Mouse (Mus musculus): ENCODE data around the gene C1ra. TPM values are rescaled to one million over a fixed set of nuclear protein-coding genes. Genes with fewer than 3 reads are reported as not detected.
"Not testable (repeated sequence)": the region's sequence is repeated elsewhere in the genome, so short reads cannot be mapped to it uniquely, and the experiment has no call there.

The C1ra gene
- polyA plus RNA-seq, 1 experiment from 2014 or later, result 0.08 TPM

DNA sequence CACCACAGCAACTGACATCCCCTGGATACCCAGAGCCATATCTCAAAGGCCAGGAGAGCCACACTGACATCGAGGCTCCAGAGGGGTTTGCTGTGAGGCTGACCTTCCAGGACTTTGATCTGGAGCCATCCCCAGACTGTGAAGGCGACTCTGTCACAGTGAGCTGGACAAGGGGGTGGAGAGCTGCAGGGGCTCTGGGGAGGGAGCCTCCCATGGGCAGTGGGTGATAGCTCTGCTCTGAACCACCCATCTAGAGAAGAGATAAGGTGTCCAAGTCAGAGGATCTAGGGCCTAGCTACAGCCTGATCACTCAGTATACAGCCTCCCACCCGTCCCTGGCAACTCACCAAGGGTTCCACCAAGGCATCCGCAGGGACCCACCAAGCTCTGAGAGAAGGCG is 18.3 kb upstream of the C1ra start:
- no peaks in the 10 kb centered on the region for H3K36me3 ChIP-seq (ENCODE audit: control insufficient read depth, insufficient read depth, low read length)
- no peak overlapping the region for H3K9ac ChIP-seq (ENCODE audit: low read length)
- WGBS, result 86% methylated on average over 5 of the region's 5 CpGs
- no peaks in the 10 kb centered on the region for H3K4me1 ChIP-seq (replicated peaks; ENCODE audit: control insufficient read depth, insufficient read depth, low read length)
- H3K27me3 ChIP-seq (ENCODE audit: control insufficient read depth, insufficient read depth, low read length), result no peaks in the 10 kb centered on the region
- no peak overlapping the region for H3K27ac ChIP-seq (ENCODE audit: low read depth, low read length)
- no peak overlapping the region for H3K4me3 ChIP-seq (ENCODE audit: low read depth, low read length)
- ATAC-seq (replicated peaks; ENCODE audit: low FRiP score) (no peak; the same call in 1 of the 2 replicates), DNase-seq (ENCODE audit: low spot score) (no peak)
- H3K9me3 ChIP-seq (ENCODE audit: control insufficient read depth, low read length), result no peaks in the 10 kb centered on the region
- H3K4me2 ChIP-seq (ENCODE audit: low read depth, low read length, severe bottlenecking), result no peak overlapping the region

GRCm38 (mm10) chr6:124496054-124496453 is 16.2 kb upstream of the C1ra start:
- Histone ChIP-seq H3K9ac (ENCODE audit: low read length) (no peak overlapping the region), H3K4me2 (ENCODE audit: low read depth, low read length, severe bottlenecking) (no peak overlapping the region), H3K27me3 (ENCODE audit: control insufficient read depth, insufficient read depth, low read length) (no peaks in the 10 kb centered on the region), H3K36me3 (ENCODE audit: control insufficient read depth, insufficient read depth, low read length) (no peaks in the 10 kb centered on the region), H3K4me3 (ENCODE audit: low read depth, low read length) (no peak overlapping the region), H3K4me1 (replicated peaks; ENCODE audit: control insufficient read depth, insufficient read depth, low read length) (no peaks in the 10 kb centered on the region), H3K9me3 (ENCODE audit: control insufficient read depth, low read length) (no peaks in the 10 kb centered on the region), H3K27ac (ENCODE audit: low read depth, low read length) (no peak overlapping the region)
- DNase-seq (ENCODE audit: low spot score), result no peak
- no peak for ATAC-seq (replicated peaks; ENCODE audit: low FRiP score)
- WGBS, result 92% methylated on average over 5 of the region's 5 CpGs

DNA sequence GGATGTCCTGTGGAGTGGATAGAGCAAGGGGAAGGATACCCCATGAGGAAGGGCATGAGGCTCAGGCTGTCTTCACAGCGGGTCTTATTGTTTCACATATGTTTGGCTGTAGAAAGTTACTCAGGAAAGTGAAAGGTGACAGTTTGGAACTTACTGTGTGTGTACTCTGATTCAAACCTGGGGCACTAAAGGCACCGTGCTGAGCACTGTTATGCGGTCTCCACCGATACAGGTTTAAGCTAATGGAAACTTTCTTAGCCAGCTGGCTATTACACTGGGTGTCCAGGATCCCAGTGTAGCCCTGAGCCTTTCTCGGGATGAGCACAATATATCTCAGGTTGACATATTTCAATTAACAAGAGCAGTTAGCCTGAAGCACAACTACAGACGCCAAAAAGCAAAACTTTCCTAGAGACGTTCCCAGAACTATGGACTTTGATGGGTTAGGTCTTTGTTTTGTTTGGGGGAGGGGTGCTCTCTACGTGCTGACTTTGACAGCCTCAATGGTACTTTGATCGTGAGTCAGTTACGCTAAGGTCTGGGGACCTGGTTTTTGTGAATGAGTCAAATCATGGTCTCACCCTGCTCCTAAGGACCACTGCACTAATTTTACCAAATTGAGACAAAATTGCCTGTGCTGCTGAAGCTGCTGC is 12.2 kb upstream of the C1ra start:
- Histone ChIP-seq H3K4me2 (ENCODE audit: low read depth, low read length, severe bottlenecking) (no peak overlapping the region), H3K27ac (ENCODE audit: low read depth, low read length) (no peak overlapping the region), H3K36me3 (ENCODE audit: control insufficient read depth, insufficient read depth, low read length) (no peaks in the 10 kb centered on the region), H3K9me3 (ENCODE audit: control insufficient read depth, low read length) (no peaks in the 10 kb centered on the region), H3K4me3 (ENCODE audit: low read depth, low read length) (no peak overlapping the region), H3K4me1 (replicated peaks; ENCODE audit: control insufficient read depth, insufficient read depth, low read length) (no peaks in the 10 kb centered on the region), H3K27me3 (ENCODE audit: control insufficient read depth, insufficient read depth, low read length) (no peaks in the 10 kb centered on the region), H3K9ac (ENCODE audit: low read length) (no peak overlapping the region)
- DNase-seq (ENCODE audit: low spot score) (no peak), ATAC-seq (replicated peaks; ENCODE audit: low FRiP score) (no peak)
- 46% methylated on average over 10 of the region's 10 CpGs for WGBS

- H3K27ac ChIP-seq (ENCODE audit: low read depth, low read length), result no peak overlapping the region
- no peaks in the 10 kb centered on the region for H3K36me3 ChIP-seq (ENCODE audit: control insufficient read depth, insufficient read depth, low read length)
- H3K4me1 ChIP-seq (replicated peaks; ENCODE audit: control insufficient read depth, insufficient read depth, low read length), result no peaks in the 10 kb centered on the region
- H3K9me3 ChIP-seq (ENCODE audit: control insufficient read depth, low read length), result no peaks in the 10 kb centered on the region
- H3K4me3 ChIP-seq (ENCODE audit: low read depth, low read length), result no peak overlapping the region
- no peaks in the 10 kb centered on the region for H3K27me3 ChIP-seq (ENCODE audit: control insufficient read depth, insufficient read depth, low read length)
- ATAC-seq (replicated peaks; ENCODE audit: low FRiP score) (no peak), DNase-seq (ENCODE audit: low spot score) (no peak)
- H3K4me2 ChIP-seq (ENCODE audit: low read depth, low read length, severe bottlenecking), result no peak overlapping the region
- 89% methylated on average over 4 of the region's 4 CpGs for WGBS
- no peak overlapping the region for H3K9ac ChIP-seq (ENCODE audit: low read length)
These were observed 10.7 kb upstream of the C1ra start for GRCm38 (mm10) chr6:124501473-124501872.

DNA sequence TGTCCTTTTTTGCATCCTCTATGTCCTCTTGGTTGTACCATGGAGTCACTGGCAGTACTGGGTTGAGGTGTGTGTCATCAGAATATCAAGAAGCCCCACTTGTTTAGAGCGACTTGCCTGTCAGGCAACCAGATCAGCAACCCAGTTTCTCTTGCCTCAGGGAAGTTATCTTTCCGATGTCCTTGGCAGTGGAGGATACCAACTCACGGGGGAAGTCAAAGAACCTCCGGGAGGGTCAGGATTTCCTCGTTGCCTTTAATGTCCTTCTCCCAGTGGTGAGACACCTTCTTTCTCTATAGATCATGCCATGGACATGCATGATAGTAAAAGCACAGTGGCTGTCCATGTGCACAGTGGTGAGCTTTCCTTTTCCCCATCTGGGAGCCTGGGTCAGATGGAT is 10.2 kb upstream of the C1ra start:
- Histone ChIP-seq H3K4me2 (ENCODE audit: low read depth, low read length, severe bottlenecking) (no peak overlapping the region), H3K36me3 (ENCODE audit: control insufficient read depth, insufficient read depth, low read length) (no peaks in the 10 kb centered on the region), H3K4me1 (replicated peaks; ENCODE audit: control insufficient read depth, insufficient read depth, low read length) (no peaks in the 10 kb centered on the region), H3K27me3 (ENCODE audit: control insufficient read depth, insufficient read depth, low read length) (no peaks in the 10 kb centered on the region), H3K9me3 (ENCODE audit: control insufficient read depth, low read length) (no peaks in the 10 kb centered on the region), H3K27ac (ENCODE audit: low read depth, low read length) (no peak overlapping the region), H3K4me3 (ENCODE audit: low read depth, low read length) (no peak overlapping the region), H3K9ac (ENCODE audit: low read length) (no peak overlapping the region)
- WGBS, result 88% methylated on average over 5 of the region's 5 CpGs
- ATAC-seq (replicated peaks; ENCODE audit: low FRiP score) (no peak), DNase-seq (ENCODE audit: low spot score) (no peak)

GRCm38 (mm10) chr6:124505028-124505427 is 7.2 kb upstream of the C1ra start:
- no peaks in the 10 kb centered on the region for H3K27me3 ChIP-seq (ENCODE audit: control insufficient read depth, insufficient read depth, low read length)
- no peaks in the 10 kb centered on the region for H3K9me3 ChIP-seq (ENCODE audit: control insufficient read depth, low read length)
- no peak overlapping the region for H3K4me2 ChIP-seq (ENCODE audit: low read depth, low read length, severe bottlenecking)
- H3K36me3 ChIP-seq (ENCODE audit: control insufficient read depth, insufficient read depth, low read length), result no peaks in the 10 kb centered on the region
- no peak overlapping the region for H3K27ac ChIP-seq (ENCODE audit: low read depth, low read length)
- no peak for ATAC-seq (replicated peaks; ENCODE audit: low FRiP score)
- no peak for DNase-seq (ENCODE audit: low spot score)
- no peak overlapping the region for H3K4me3 ChIP-seq (ENCODE audit: low read depth, low read length)
- no peaks in the 10 kb centered on the region for H3K4me1 ChIP-seq (replicated peaks; ENCODE audit: control insufficient read depth, insufficient read depth, low read length)
- 84% methylated on average over 4 of the region's 4 CpGs for WGBS
- H3K9ac ChIP-seq (ENCODE audit: low read length), result no peak overlapping the region

DNA sequence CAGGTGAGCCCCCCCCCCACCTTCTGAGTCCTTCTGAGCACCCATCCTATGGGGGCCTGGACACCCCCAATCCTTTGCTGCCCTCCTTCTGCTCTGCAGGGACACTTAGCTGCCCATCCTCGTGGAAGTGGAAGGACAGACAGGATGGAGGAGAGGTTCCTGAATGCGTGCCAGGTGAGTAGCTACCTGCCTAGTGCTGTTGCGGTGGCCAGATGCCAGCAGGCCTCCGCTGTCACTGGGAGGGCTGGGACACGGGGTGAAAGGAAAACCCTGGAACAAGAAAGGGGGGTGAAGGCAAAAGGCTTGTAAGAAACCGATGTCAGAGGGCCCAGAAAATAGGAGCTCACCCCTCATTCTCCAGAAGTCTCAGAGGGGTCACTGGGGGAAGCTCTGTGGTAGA is 5.2 kb upstream of the C1ra start:
- Histone ChIP-seq H3K4me2 (ENCODE audit: low read depth, low read length, severe bottlenecking) (no peak overlapping the region), H3K36me3 (ENCODE audit: control insufficient read depth, insufficient read depth, low read length) (no peaks in the 10 kb centered on the region), H3K9ac (ENCODE audit: low read length) (no peak overlapping the region), H3K4me1 (replicated peaks; ENCODE audit: control insufficient read depth, insufficient read depth, low read length) (no peaks in the 10 kb centered on the region), H3K27ac (ENCODE audit: low read depth, low read length) (no peak overlapping the region), H3K27me3 (ENCODE audit: control insufficient read depth, insufficient read depth, low read length) (no peaks in the 10 kb centered on the region), H3K9me3 (ENCODE audit: control insufficient read depth, low read length) (no peaks in the 10 kb centered on the region), H3K4me3 (ENCODE audit: low read depth, low read length) (no peak overlapping the region)
- WGBS, result 80% methylated on average over 6 of the region's 6 CpGs
- DNase-seq (ENCODE audit: low spot score) (no peak), ATAC-seq (replicated peaks; ENCODE audit: low FRiP score) (no peak)

GRCm38 (mm10) chr6:124508292-124508691 is 3.9 kb upstream of the C1ra start:
- Histone ChIP-seq H3K27ac (ENCODE audit: low read depth, low read length) (no peak overlapping the region), H3K4me1 (replicated peaks; ENCODE audit: control insufficient read depth, insufficient read depth, low read length) (no peaks in the 10 kb centered on the region), H3K4me2 (ENCODE audit: low read depth, low read length, severe bottlenecking) (no peak overlapping the region), H3K36me3 (ENCODE audit: control insufficient read depth, insufficient read depth, low read length) (no peaks in the 10 kb centered on the region), H3K4me3 (ENCODE audit: low read depth, low read length) (no peak overlapping the region), H3K9ac (ENCODE audit: low read length) (no peak overlapping the region), H3K27me3 (ENCODE audit: control insufficient read depth, insufficient read depth, low read length) (no peaks in the 10 kb centered on the region), H3K9me3 (ENCODE audit: control insufficient read depth, low read length) (no peaks in the 10 kb centered on the region)
- DNase-seq (ENCODE audit: low spot score) (no peak), ATAC-seq (replicated peaks; ENCODE audit: low FRiP score) (no peak)
- 86% methylated on average over 10 of the region's 10 CpGs for WGBS

GRCm38 (mm10) chr6:124509192-124509591 is 3.0 kb upstream of the C1ra start:
- H3K4me2 ChIP-seq (ENCODE audit: low read depth, low read length, severe bottlenecking); H3K36me3 ChIP-seq (ENCODE audit: control insufficient read depth, insufficient read depth, low read length); H3K9me3 ChIP-seq (ENCODE audit: control insufficient read depth, low read length); ATAC-seq (replicated peaks; ENCODE audit: low FRiP score); DNase-seq (ENCODE audit: low spot score); H3K4me1 ChIP-seq (replicated peaks; ENCODE audit: control insufficient read depth, insufficient read depth, low read length); H3K9ac ChIP-seq (ENCODE audit: low read length); H3K4me3 ChIP-seq (ENCODE audit: low read depth, low read length); H3K27ac ChIP-seq (ENCODE audit: low read depth, low read length); H3K27me3 ChIP-seq (ENCODE audit: control insufficient read depth, insufficient read depth, low read length): not testable (repeated sequence)
- whole genome bisulfite sequencing, result 74% methylated on average over 5 of the region's 5 CpGs
